Mouse (Mus musculus): ENCODE measurements at regions not wholly inside any gene's neighbourhood (a gene's known extent, or its start where the extent isn't known, plus 50 kb on each side); places are given as distances from the start of the nearest gene placed in this dataset.

DNA sequence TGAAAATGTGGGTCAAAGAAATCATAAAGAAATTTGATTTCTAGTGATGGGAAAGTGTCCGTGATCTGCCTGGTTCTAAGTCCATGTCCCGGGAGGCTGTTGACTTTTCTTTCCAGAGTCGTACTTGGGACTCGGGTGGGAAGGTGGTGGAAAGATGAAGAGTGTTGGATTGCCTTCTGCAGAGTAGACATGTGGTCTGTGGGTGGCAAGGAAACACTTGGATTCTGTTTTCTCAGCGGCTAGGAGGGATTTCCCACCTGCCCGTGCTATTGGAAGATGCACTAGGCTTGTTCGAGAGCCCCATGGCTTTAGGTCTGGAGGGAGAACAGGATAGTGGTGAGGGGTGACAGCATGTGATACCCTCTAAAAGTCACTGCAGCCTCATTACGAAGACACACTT is 379.7 kb downstream of the Sox2 start:
- TF ChIP-seq CTCF (IDR thresholded peaks at IDR 0.05; ENCODE audit: extremely low read depth, insufficient read depth, insufficient read length, insufficient replicate concordance), result no peak
- no peak for TF ChIP-seq POLR2A (IDR thresholded peaks at IDR 0.05; ENCODE audit: low read depth, low read length)

All from spleen, adult 2 months (tissue).